In genomic region chr13:111789420-111790065, GRCm38 (mm10) we compare ENCODE assay signal across 7 mouse cellular contexts. TPM values are rescaled to one million over a fixed set of nuclear protein-coding genes. Genes with fewer than 3 reads are reported as not detected.
DNase-seq lines count a peak whose midpoint lies in the region; ATAC-seq and TF ChIP-seq lines count a peak whose summit lies in the region.

No protein-coding gene starts in this region.

- peak; percentile 61 for ATAC-seq in Patski
- 0 out of 2 replicates have a peak, but pooled peaks have one; percentile 26 for ATAC-seq in embryonic facial prominence, embryonic 11.5 days (replicated peaks; ENCODE audit: insufficient number of reproducible peaks, low FRiP score, low TSS enrichment, low read depth)

- no peaks in the 10 kb centered on the region for H3K9me3 ChIP-seq in embryonic facial prominence, embryonic 11.5 days (replicated peaks; ENCODE audit: control insufficient read depth, low read length)
- no peaks in the 10 kb centered on the region for H3K9me3 ChIP-seq in limb, embryonic 10.5 days (replicated peaks)

- no peak overlapping the region for H3K27ac ChIP-seq in embryonic facial prominence, embryonic 11.5 days (replicated peaks; ENCODE audit: low read depth, low read length)
- H3K27ac ChIP-seq in limb, embryonic 10.5 days = no peak overlapping the region

- in situ Hi-C loops in Patski (cut with MboI; ENCODE audit: low pct_unique_long_range_greater_than_20kb) = loop anchor here (5.0 kb wide), 2 partner anchors 233 to 468 kb away; no protein-coding TSS in a partner anchor

- H3K9ac ChIP-seq in embryonic facial prominence, embryonic 11.5 days (replicated peaks; ENCODE audit: low read length) = no peak overlapping the region

- 20% methylated on average over 9 of the region's 9 CpGs for WGBS in embryonic facial prominence, embryonic 11.5 days
- WGBS in limb, embryonic 10.5 days = 32% methylated on average over 9 of the region's 9 CpGs

- no peak for TF ChIP-seq CTCF in Patski (IDR thresholded peaks at IDR 0.05)

- H3K4me1 ChIP-seq in embryonic facial prominence, embryonic 11.5 days (ENCODE audit: control insufficient read depth, insufficient read depth, low read length) = peaks cover 13% of the 10 kb centered on the region
- peaks cover 67% of the 10 kb centered on the region for H3K4me1 ChIP-seq in limb, embryonic 10.5 days

- no peaks in the 10 kb centered on the region for H3K36me3 ChIP-seq in embryonic facial prominence, embryonic 11.5 days (replicated peaks; ENCODE audit: control insufficient read depth, insufficient read depth, low read depth, low read length)
- no peaks in the 10 kb centered on the region for H3K36me3 ChIP-seq in limb, embryonic 10.5 days

- no peaks in the 10 kb centered on the region for H3K27me3 ChIP-seq in Patski
- H3K27me3 ChIP-seq in embryonic facial prominence, embryonic 11.5 days (ENCODE audit: control insufficient read depth, insufficient read depth, low read length) = no peaks in the 10 kb centered on the region
- no peaks in the 10 kb centered on the region for H3K27me3 ChIP-seq in limb, embryonic 10.5 days (ENCODE audit: low read depth, poor library complexity, severe bottlenecking)

- DNase-seq in kidney, adult 9 months = peak; percentile 44
- DNase-seq in kidney, adult 18-20 months = no peak
- peak; percentile 77 for DNase-seq in Patski (ENCODE audit: low read depth, low spot score)
- DNase-seq in embryonic facial prominence, embryonic 11.5 days (ENCODE audit: low spot score) = peak; percentile 38
- peak; percentile 39 for DNase-seq in limb, embryonic 10.5 days (ENCODE audit: low spot score)
- DNase-seq in c-Kit-positive CD71-positive TER-119-positive erythroid progenitor cells, embryonic 14.5 days (ENCODE audit: low spot score) = no peak
- DNase-seq in layer of hippocampus, adult 18-20 months (ENCODE audit: low spot score in 2 of 2) = no peak

- POLR2A ChIA-PET in Patski (lab: Charles Lee) = interaction anchor here (0.6 to 2.1 kb wide), 4 partner anchors 16 to 331 kb away, joined by 4 to 7 read pairs (median 5); partner anchors contain the start of gene Map3k1

- H3K4me3 ChIP-seq in embryonic facial prominence, embryonic 11.5 days (ENCODE audit: low read depth, low read length) = no peak overlapping the region
- H3K4me3 ChIP-seq in limb, embryonic 10.5 days = no peak overlapping the region

- CTCF ChIA-PET in Patski (lab: Charles Lee) = interaction anchor here (1.4 to 1.6 kb wide), 4 partner anchors 11 to 451 kb away, joined by 3 to 5 read pairs (median 4); no protein-coding TSS in a partner anchor

- no peak overlapping the region for H3K4me2 ChIP-seq in embryonic facial prominence, embryonic 11.5 days (ENCODE audit: low read depth, low read length)

RNA-seq across cellular contexts. Expression of gene Map3k1, which starts 19.2 kb away (rescaled TPM):
- polyA plus RNA-seq in Patski (2021) = 32.8 TPM
- polyA plus RNA-seq in embryonic facial prominence, embryonic 11.5 days (2014; fragmentation: Nextera tagmentation; extraction: Ambion mirVana) = 16.8 and 17.9 TPM in 2 replicates
- polyA plus RNA-seq in limb, embryonic 10.5 days (2016; fragmentation: Nextera tagmentation; extraction: Ambion mirVana) = 14.9 and 15.6 TPM in 2 replicates
- total RNA-seq in layer of hippocampus, adult 18-20 months (2021) = 10 to 100 TPM in 1 of 2 experiments, 1 to 10 TPM in 1; 9.4 to 10.1 TPM

Comparison
In these comparisons a context has a peak if more than half of its experiments do, and no peak if none do; other contexts are left out.
1. DNase-seq: peak in kidney, adult 9 months (single experiment), Patski (single experiment), embryonic facial prominence, embryonic 11.5 days (single experiment) and limb, embryonic 10.5 days (single experiment); none in kidney, adult 18-20 months (single experiment), c-Kit-positive CD71-positive TER-119-positive erythroid progenitor cells, embryonic 14.5 days (single experiment) and layer of hippocampus, adult 18-20 months (0 of 2).